In genomic region chr11:87778100-87778765, GRCm38 (mm10) we compare ENCODE assay signal across 8 mouse cellular contexts. TPM values are rescaled to one million over a fixed set of nuclear protein-coding genes. Genes with fewer than 3 reads are reported as not detected.
DNase-seq lines count a peak whose midpoint lies in the region; ATAC-seq lines count a peak whose summit lies in the region.

No protein-coding gene starts in this region.

- H3K4me3 ChIP-seq in forebrain, embryonic 15.5 days = peak overlapping the region; percentile 28
- peak overlapping the region; percentile 10; the same call in 1 of the 2 replicates for H3K4me3 ChIP-seq in midbrain, embryonic 15.5 days

- H3K4me1 ChIP-seq in forebrain, embryonic 15.5 days = peaks cover 14% of the 10 kb centered on the region
- peaks cover 15% of the 10 kb centered on the region for H3K4me1 ChIP-seq in midbrain, embryonic 15.5 days

- peak; percentile 62 to 75 for DNase-seq in adrenal gland, adult (ENCODE audit: inconsistent age in 2 of 2, low spot score in 1 of 2)
- no peak for DNase-seq in adrenal gland, adult 8-10 months
- DNase-seq in cerebellum, adult 11 months = peak; percentile 84
- peak; percentile 83 to 94 for DNase-seq in kidney, adult 8-10 months
- peak; percentile 76 for DNase-seq in liver
- peak; percentile 78 for DNase-seq in testis, postnatal 10 days (ENCODE audit: low spot score)

- H3K9ac ChIP-seq in forebrain, embryonic 15.5 days (replicated peaks) = peak overlapping the region; percentile 46
- H3K9ac ChIP-seq in midbrain, embryonic 15.5 days = no peak overlapping the region

- H3K9me3 ChIP-seq in forebrain, embryonic 15.5 days = no peaks in the 10 kb centered on the region
- H3K9me3 ChIP-seq in midbrain, embryonic 15.5 days = no peaks in the 10 kb centered on the region

- H3K36me3 ChIP-seq in forebrain, embryonic 15.5 days = peaks cover 16% of the 10 kb centered on the region
- peaks cover 16% of the 10 kb centered on the region; the same call in 1 of the 2 replicates for H3K36me3 ChIP-seq in midbrain, embryonic 15.5 days (replicated peaks)

- H3K27me3 ChIP-seq in forebrain, embryonic 15.5 days = no peaks in the 10 kb centered on the region
- H3K27me3 ChIP-seq in midbrain, embryonic 15.5 days (replicated peaks) = no peaks in the 10 kb centered on the region

- ATAC-seq in forebrain, embryonic 15.5 days (replicated peaks) = peak; percentile 81
- ATAC-seq in midbrain, embryonic 15.5 days (replicated peaks) = peak; percentile 64; the same call in 1 of the 2 replicates

- no peak overlapping the region for H3K27ac ChIP-seq in forebrain, embryonic 15.5 days (replicated peaks)
- no peak overlapping the region for H3K27ac ChIP-seq in midbrain, embryonic 15.5 days

- WGBS in forebrain, embryonic 15.5 days = 9% methylated on average over 31 of the region's 32 CpGs
- 12% methylated on average over 30 of the region's 32 CpGs for WGBS in midbrain, embryonic 15.5 days

- peak overlapping the region; percentile 51 for H3K4me2 ChIP-seq in forebrain, embryonic 15.5 days (replicated peaks)
- peak overlapping the region; percentile 40 for H3K4me2 ChIP-seq in midbrain, embryonic 15.5 days

RNA-seq across cellular contexts. Expression of gene Mpo, which starts 15.1 kb away (rescaled TPM):
- total RNA-seq in adrenal gland, adult 8-10 months (2022) = not detected
- polyA plus RNA-seq in forebrain, embryonic 15.5 days (2015; fragmentation: Nextera tagmentation; extraction: Ambion mirVana) = 0.18 and 0.27 TPM in 2 replicates
- polyA plus RNA-seq in midbrain, embryonic 15.5 days (2015; fragmentation: Nextera tagmentation; extraction: Ambion mirVana) = 0.12 and 1.2 TPM in 2 replicates

RNA-seq across cellular contexts. Expression of gene Tspoap1, which starts 17.9 kb away (rescaled TPM):
- total RNA-seq in adrenal gland, adult 8-10 months (2022) = 10 to 100 TPM in 2 of 4 experiments, 1 to 10 TPM in 2; 5.9 to 32.3 (median 18.0) TPM
- 30.3 and 31.8 TPM in 2 replicates for polyA plus RNA-seq in forebrain, embryonic 15.5 days (2015; fragmentation: Nextera tagmentation; extraction: Ambion mirVana)
- 65.8 and 72.5 TPM in 2 replicates for polyA plus RNA-seq in midbrain, embryonic 15.5 days (2015; fragmentation: Nextera tagmentation; extraction: Ambion mirVana)

RNA-seq across cellular contexts. Expression of gene Supt4a, which starts 40.9 kb away (rescaled TPM):
- 10 to 100 TPM; 73.7 to 85.1 (median 84.2) TPM for total RNA-seq in adrenal gland, adult 8-10 months (2022)
- 160 and 164 TPM in 2 replicates for polyA plus RNA-seq in forebrain, embryonic 15.5 days (2015; fragmentation: Nextera tagmentation; extraction: Ambion mirVana)
- 136 and 137 TPM in 2 replicates for polyA plus RNA-seq in midbrain, embryonic 15.5 days (2015; fragmentation: Nextera tagmentation; extraction: Ambion mirVana)

RNA-seq across cellular contexts. Expression of gene Lpo, which starts 49.9 kb away (rescaled TPM):
- total RNA-seq in adrenal gland, adult 8-10 months (2022) = not detected
- 0.62 and 0.89 TPM in 2 replicates for polyA plus RNA-seq in forebrain, embryonic 15.5 days (2015; fragmentation: Nextera tagmentation; extraction: Ambion mirVana)
- polyA plus RNA-seq in midbrain, embryonic 15.5 days (2015; fragmentation: Nextera tagmentation; extraction: Ambion mirVana) = 1.5 and 1.8 TPM in 2 replicates
